Mouse (Mus musculus): Measurements from ENCODE around the gene Fbxl3.

Gene Fbxl3

DNA sequence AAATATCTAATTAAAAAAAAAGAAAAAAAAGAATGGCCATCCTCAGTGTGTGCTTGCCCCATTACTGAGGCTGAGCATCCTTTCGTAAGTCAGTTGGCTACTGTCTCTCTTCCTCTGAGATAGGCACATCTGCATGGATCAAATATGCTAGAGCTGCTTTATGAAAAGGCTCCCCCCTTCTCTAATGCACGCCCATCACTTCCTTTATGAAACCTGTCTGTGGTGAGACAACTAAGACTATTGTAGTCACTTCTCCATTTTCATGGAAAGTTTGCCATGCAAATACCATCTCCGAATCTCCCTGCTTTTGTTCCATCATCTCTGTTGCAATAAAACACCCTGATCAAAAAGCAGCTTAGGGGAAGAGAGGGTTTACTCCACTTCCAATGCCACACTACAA, 62.4 kb downstream of the Fbxl3 start:
- DNase-seq (ENCODE audit: low spot score in 2 of 2): no peak

DNA sequence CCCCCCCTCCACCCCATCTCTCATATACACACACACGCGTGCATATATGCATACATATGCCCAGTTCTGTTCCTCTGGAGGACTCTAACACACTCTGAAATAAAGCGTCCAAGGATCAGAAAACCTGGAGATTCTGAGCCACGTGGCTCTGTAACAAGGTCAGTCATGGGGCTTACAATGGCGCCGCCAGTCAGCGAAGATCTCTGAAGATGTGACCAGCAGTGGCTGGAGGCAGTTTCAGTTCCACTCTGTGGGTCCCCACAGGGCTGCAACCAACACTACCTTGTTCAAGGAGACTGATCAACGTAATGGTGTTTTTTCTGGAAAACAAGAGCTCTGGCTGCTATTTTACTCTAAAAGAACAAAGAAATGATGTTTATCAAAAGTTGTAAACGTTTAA, 65.3 kb downstream of the Fbxl3 start:
- DNase-seq (ENCODE audit: low spot score in 2 of 2): no peak

- DNase-seq (ENCODE audit: low spot score in 2 of 2): peak; percentile 8 to 20
These were observed 66.0 kb downstream of the Fbxl3 start for GRCm38 (mm10) chr14:103033271-103033823.
